Mouse (Mus musculus): ENCODE data around the gene Slc44a1.

The Slc44a1 gene

GRCm38 (mm10) chr4:53440010-53440815, at the start of gene Slc44a1:
Gene Slc44a1, plus strand, starts transcription at chr4:53440413.
- DNase-seq (ENCODE audit: low spot score in 2 of 2): peak; percentile 64 to 68

DNA sequence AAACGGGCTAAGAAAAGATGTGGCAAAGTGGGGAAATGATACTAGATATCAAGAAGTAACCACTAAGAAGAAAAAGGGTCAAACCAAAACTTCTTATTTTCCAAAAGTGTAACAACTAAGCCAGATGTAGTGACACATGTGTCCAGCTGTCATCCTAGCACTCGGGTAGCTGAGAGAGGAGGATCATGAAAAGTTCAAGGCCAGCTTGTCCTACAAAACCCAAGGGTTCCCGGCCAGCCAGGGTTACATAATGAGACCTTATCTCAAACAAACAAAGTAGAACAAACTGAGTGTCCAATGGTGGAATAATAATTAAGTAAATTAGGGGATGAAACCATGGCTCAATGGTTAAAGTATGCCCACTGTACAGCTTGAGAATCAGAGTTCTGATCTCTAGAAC, 45.2 kb upstream of the Slc44a1 start:
- no peak for DNase-seq (ENCODE audit: low spot score in 2 of 2)

DNA sequence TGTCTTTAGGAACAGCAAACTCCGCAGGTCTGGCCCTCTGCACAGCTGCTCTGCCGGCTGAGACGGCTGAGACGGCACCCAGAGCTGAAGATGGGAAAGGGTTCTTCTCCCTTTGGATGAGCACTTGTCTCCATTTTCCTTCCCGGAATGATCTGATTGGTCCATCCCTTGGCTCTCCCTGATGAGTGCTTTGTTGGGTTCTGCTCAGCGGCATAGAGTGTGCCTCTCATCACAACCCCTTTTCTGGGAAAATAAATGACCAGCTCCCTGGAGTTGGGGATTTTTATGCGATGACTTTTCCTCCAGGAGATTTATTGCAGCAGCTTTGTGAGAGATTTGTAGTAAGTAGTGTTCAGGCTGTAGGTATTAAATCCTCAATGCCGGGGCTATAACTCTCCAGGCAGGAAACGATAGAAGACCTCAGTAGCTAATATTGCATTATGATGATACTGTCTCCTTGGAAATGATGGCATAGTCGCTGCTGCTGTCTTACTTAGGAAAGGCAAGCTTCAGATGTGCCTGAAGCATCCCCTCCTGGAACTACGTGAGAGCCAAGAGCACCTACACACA, 43.5 kb upstream of the Slc44a1 start:
- DNase-seq (ENCODE audit: low spot score in 2 of 2): no peak

- no peak for DNase-seq (ENCODE audit: low spot score in 2 of 2)
Measured at GRCm38 (mm10) chr4:53397280-53398117, 42.7 kb upstream of the Slc44a1 start.

DNA sequence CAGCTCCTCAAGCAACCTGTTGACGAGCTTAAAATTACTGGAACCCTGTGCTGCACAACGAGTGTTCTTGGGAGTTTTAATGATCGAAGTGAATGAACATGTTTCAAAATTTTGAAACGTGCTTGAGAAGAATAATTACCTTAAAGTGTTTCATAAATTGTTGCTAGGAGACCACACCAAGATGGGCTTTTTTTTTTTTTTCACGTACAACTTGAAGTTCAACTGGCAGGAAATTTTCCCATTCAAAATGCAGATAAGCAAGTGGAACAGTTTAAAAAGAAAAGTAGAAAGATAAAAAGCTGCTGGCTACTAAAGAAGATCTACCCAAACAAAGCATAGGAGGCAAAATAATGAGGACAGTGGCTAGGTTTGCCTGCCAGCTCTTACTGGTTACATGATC, 41.7 kb upstream of the Slc44a1 start:
- DNase-seq (ENCODE audit: low spot score in 2 of 2): no peak

DNA sequence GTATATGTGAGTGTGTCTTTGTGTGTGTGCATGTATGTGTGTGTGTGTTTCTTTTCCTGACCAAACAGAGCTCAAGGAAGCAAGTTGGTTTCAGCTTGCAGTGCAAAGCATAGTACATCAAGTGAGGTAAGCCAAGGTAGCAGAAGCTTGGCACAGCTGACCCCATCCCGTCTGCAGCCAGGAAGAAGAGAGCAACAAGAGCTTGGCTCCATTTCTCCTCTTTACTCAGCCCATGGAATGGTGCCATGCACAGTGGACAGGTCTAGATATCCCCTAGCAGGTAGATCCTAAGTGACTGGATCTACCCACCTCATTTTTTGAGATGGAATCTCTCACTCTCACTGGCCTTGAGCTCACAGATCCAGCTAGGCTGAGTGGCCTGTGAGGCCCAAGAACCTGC, 40.8 kb upstream of the Slc44a1 start:
- DNase-seq (ENCODE audit: low spot score in 2 of 2): no peak

DNA sequence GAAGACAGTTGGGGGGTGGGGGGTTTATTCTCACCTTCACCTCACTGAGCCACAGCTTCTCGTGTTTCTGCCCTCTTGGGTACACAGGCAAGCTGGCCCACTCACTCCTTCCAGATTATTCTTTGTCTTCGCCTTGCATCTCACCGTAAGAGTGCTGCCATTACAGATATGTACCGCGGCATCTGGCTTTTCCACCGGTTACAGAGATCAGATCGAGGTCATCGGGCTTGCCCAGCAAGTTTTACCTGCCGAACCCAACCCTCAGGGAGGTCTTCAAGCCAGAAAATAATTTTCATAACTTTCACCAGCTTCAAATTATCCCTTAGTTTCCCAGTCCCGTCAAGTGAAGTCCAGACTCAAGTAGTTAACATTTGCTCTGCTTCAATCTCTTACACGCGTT, 36.8 kb upstream of the Slc44a1 start:
- no peak for DNase-seq (ENCODE audit: low spot score in 2 of 2)

- DNase-seq (ENCODE audit: low spot score in 2 of 2): peak; percentile 12 to 18
Measured at GRCm38 (mm10) chr4:53404431-53404925, 35.7 kb upstream of the Slc44a1 start.

- no peak for DNase-seq (ENCODE audit: low spot score in 2 of 2)
Measured at GRCm38 (mm10) chr4:53406866-53407265, 33.3 kb upstream of the Slc44a1 start.

DNA sequence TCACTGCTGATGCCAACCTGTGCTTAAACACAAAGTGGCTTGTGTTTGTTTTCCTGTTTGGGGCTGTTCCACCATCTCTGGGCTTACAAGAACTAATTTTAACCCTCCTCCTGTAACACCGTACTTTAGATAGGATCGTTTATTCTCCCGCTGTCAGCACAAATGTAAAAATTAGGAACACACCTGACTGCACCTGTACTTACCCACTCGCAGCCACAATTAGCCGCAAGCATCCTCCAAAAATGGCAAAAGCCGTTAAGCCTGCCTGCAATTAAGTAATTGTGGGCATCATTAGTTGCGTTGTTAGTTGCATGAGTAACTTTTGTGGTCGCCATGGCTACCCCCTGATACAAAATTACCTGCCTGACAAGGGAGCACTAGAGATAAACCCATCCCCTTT, 31.4 kb upstream of the Slc44a1 start:
- DNase-seq (ENCODE audit: low spot score in 2 of 2): no peak

DNA sequence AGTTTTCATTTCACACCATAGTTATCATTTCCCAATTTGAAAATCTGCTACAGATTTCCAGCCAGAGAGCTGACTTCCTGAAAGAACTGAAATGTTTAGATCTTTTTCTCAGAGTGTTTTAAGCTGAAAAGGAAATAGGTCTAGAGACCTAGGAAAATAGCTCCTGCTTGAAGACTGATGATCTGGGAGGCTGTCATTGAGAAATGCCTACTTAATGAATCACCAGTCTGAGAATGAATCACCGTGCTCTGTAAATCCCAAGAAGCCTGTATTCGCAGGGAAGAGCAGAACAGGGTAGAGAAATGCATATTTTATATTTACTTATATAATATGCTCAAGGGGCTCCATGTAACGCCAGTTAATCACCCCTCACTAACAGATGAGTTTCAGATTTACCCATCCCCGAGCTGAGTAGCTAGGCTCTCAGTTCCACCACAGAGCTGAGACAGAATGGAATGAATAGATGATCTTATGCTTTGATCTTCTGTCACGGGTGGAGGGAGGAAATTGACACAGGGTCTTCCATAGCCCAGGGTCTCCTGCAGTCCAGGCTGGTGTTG, 30.6 kb upstream of the Slc44a1 start:
- DNase-seq (ENCODE audit: low spot score in 2 of 2): no peak

GRCm38 (mm10) chr4:53410752-53411151, 29.5 kb upstream of the Slc44a1 start:
- DNase-seq (ENCODE audit: low spot score in 2 of 2): no peak

GRCm38 (mm10) chr4:53411958-53412870, 28.0 kb upstream of the Slc44a1 start:
- no peak for DNase-seq (ENCODE audit: low spot score in 2 of 2)

DNA sequence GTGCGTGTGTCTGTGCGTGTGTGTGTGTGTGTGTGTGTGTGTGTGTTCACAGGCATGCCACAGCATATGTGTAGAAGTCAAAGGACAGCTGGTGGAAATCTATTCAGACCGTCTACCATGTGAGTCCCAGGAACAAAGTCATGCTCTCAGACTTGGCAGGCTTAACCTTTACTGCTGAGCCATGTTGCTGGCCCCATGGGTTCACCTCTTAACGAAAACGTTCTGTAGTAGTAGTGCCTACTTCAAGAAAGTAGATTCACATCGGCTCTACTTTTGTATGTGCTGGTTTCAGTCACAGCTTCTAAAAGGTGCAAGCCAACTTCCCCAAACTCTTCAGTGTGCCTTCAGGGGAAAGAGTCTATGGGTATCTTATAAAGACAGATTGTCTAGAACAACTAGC, 27.2 kb upstream of the Slc44a1 start:
- DNase-seq (ENCODE audit: low spot score in 2 of 2): no peak

- DNase-seq (ENCODE audit: low spot score in 2 of 2): no peak
Measured at GRCm38 (mm10) chr4:53414031-53414797, 26.0 kb upstream of the Slc44a1 start.

DNA sequence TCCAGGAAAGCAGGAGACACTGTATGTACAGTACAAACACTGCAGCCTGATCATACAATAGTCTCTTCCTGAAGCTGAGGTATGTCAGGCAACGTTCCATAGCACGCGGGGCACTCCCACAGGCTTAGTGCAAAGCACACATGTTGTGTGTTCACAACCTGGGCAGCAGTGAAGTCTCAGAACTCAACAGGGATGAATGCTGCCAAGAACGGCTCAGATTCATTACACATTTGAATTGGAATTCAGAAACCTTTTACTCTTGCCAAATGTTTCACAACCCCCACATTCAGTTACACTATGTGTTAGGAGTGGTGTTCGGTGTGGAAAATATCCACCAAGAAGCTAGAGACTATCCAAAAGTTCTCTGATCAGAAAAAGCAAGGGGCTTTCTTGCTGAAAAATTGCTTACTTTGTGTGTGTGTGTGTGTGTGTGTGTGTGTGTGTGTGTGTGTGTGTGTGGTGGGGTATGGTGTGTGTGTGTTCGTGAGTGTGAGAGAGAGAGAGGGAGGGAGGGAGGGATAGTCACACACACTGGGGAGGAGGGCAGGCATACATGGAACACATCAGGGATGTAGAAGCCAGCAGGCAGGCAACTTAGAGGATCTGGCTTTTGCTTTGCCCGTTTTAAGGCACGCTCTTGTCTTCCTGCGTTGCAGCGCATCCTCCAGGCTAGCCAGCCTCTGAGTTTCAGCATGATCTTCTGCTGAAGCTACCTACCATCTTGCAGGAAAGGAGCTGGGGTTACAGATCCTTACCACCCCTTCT, 24.2 kb upstream of the Slc44a1 start:
- DNase-seq (ENCODE audit: low spot score in 2 of 2): peak in 1 of 2 experiments; percentile 68

- DNase-seq (ENCODE audit: low spot score in 2 of 2): no peak
Measured at GRCm38 (mm10) chr4:53416928-53417327, 23.3 kb upstream of the Slc44a1 start.

DNA sequence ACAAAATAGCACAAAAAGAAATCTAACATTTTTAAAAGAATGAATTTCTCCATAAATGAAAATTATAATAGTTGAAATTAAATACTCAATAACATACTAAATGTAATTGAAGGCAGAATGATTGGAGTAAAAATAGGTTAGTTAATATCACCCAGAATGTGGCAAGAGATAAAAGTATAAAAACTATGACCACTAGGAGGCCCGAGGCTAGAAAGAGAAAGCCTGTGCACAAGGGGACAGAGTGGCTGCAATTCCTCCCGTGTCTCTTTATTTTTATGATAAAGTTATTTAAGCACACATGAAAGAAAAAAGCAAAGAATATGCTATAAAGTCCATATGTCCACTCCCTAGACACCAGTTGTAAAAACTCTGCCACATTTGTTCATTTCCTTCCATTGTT, 17.4 kb upstream of the Slc44a1 start:
- no peak for DNase-seq (ENCODE audit: low spot score in 2 of 2)

DNA sequence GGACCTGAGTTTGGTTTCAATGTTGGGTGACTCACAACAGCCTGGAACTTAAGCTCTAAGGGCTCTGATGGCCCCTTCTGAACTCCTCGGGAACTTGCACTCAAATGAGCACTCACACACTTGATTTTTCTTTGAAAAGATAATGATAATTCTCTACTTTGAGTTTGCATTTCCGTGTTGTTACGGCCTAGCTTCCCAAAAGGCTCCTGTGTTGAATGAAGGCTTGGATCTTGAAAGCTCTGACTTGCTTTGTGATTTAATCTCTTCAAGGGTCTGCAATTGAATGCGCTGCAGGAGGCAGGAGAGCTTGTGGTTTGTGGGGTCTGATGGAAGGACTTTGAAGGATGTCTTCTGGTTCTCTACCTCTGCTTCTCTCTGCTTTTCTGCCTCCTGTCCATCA, 13.1 kb upstream of the Slc44a1 start:
- DNase-seq (ENCODE audit: low spot score in 2 of 2): no peak

GRCm38 (mm10) chr4:53430522-53430921, 9.7 kb upstream of the Slc44a1 start:
- no peak for DNase-seq (ENCODE audit: low spot score in 2 of 2)

Measured in frontal cortex, postnatal 36 days (tissue).